Mouse (Mus musculus): ENCODE measurements around the gene Trappc4. TPM values are rescaled to one million over a fixed set of nuclear protein-coding genes. Genes with fewer than 3 reads are reported as not detected.
"Not testable (repeated sequence)": the region's sequence is repeated elsewhere in the genome, so short reads cannot be mapped to it uniquely, and the experiment has no call there.

Gene Trappc4
- total and polyA plus RNA-seq, 3 experiments, result 129 to 140 TPM; not detected in 1

DNA sequence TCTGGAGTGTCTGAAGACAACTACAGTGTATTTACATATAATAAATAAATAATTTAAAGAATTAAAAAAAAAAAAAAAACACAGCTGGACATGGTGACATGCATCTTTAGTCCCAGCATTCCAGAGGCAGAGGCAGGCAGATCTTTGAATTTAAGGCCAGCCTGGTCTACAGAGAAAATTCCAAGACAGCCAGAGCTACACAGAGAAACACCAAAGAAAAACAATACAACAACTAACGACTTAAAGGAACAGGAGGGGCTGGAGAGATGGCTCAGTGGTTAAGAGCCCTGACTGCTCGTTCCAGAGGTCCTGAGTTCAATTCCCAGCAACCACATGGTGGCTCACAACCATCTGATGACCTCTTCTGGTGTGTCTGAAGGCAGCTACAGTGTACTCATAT, 30.1 kb downstream of the Trappc4 start:
- not testable (repeated sequence) for H3K4me1 ChIP-seq (ENCODE audit: control insufficient read depth in 1 of 2, insufficient read depth in 2 of 2, low read length in 2 of 2); H3K9ac ChIP-seq (ENCODE audit: control insufficient read depth, low read depth, low read length, poor library complexity, severe bottlenecking); H3K9me3 ChIP-seq (replicated peaks; ENCODE audit: insufficient read depth, low read length); DNase-seq (ENCODE audit: low read depth, low spot score); H3K27me3 ChIP-seq (ENCODE audit: control insufficient read depth in 1 of 2, insufficient read depth in 2 of 2, low read length in 2 of 2); H3K4me3 ChIP-seq (ENCODE audit: control insufficient read depth in 1 of 2, insufficient read depth in 1 of 2, low read depth in 2 of 2, low read length in 2 of 2); H3K27ac ChIP-seq (ENCODE audit: control insufficient read depth, low read depth, low read length); H3K36me3 ChIP-seq (ENCODE audit: control insufficient read depth in 1 of 2, insufficient read depth in 2 of 2, low read length in 2 of 2)
- TF ChIP-seq TBP (IDR thresholded peaks at IDR 0.05; ENCODE audit: low read depth, low read length), result peak; percentile 77
- H3K79me2 ChIP-seq (ENCODE audit: control insufficient read depth, insufficient read depth, low read length, poor library complexity), result peaks cover 26% of the 10 kb centered on the region

GRCm38 (mm10) chr9:44376141-44376540, 31.3 kb downstream of the Trappc4 start:
- Histone ChIP-seq H3K27me3 (ENCODE audit: control insufficient read depth in 1 of 2, insufficient read depth in 2 of 2, low read length in 2 of 2) (no peaks in the 10 kb centered on the region), H3K79me2 (ENCODE audit: control insufficient read depth, insufficient read depth, low read length, poor library complexity) (peaks cover 20% of the 10 kb centered on the region), H3K36me3 (ENCODE audit: control insufficient read depth in 1 of 2, insufficient read depth in 2 of 2, low read length in 2 of 2) (peaks cover 3 to 10% of the 10 kb centered on the region in 2 experiments; a peak in 3 of 4 replicates), H3K9ac (ENCODE audit: control insufficient read depth, low read depth, low read length, poor library complexity, severe bottlenecking) (no peak overlapping the region), H3K27ac (ENCODE audit: control insufficient read depth, low read depth, low read length) (no peak overlapping the region), H3K4me3 (ENCODE audit: control insufficient read depth in 1 of 2, insufficient read depth in 1 of 2, low read depth in 2 of 2, low read length in 2 of 2) (no peak overlapping the region), H3K9me3 (replicated peaks; ENCODE audit: insufficient read depth, low read length) (no peaks in the 10 kb centered on the region), H3K4me1 (ENCODE audit: control insufficient read depth in 1 of 2, insufficient read depth in 2 of 2, low read length in 2 of 2) (peaks cover 0 to 9% of the 10 kb centered on the region in 2 experiments; a peak in 3 of 4 replicates)
- DNase-seq (ENCODE audit: low read depth, low spot score), result no peak
- no peak for TF ChIP-seq POLR2AphosphoS2 (IDR thresholded peaks at IDR 0.05; ENCODE audit: low read length)
- no peak for TF ChIP-seq E2F4 (IDR thresholded peaks at IDR 0.05; ENCODE audit: borderline replicate concordance, low read depth, low read length)
- TF ChIP-seq POLR2AphosphoS5 (IDR thresholded peaks at IDR 0.05; ENCODE audit: borderline replicate concordance, low read depth, low read length), result no peak
- TF ChIP-seq GATA1 (IDR thresholded peaks at IDR 0.05; ENCODE audit: low read depth, low read length), result no peak
- no peak for TF ChIP-seq JUND (IDR thresholded peaks at IDR 0.05; ENCODE audit: low read depth, low read length)
- no peak for TF ChIP-seq MAFK (IDR thresholded peaks at IDR 0.05; ENCODE audit: borderline replicate concordance, low read depth, low read length)
- TF ChIP-seq MXI1 (IDR thresholded peaks at IDR 0.05; ENCODE audit: low read depth, low read length), result no peak
- no peak for TF ChIP-seq ETS1 (IDR thresholded peaks at IDR 0.05; ENCODE audit: low read depth, low read length)
- TF ChIP-seq TCF12 (IDR thresholded peaks at IDR 0.05; ENCODE audit: low read depth, low read length), result no peak
- no peak for TF ChIP-seq CHD1 (IDR thresholded peaks at IDR 0.05; ENCODE audit: low read depth, low read length)
- TF ChIP-seq MYB (IDR thresholded peaks at IDR 0.05; ENCODE audit: low read depth, low read length), result no peak

- no peak overlapping the region for H3K4me3 ChIP-seq (ENCODE audit: control insufficient read depth in 1 of 2, insufficient read depth in 1 of 2, low read depth in 2 of 2, low read length in 2 of 2)
These were observed 34.0 kb downstream of the Trappc4 start for GRCm38 (mm10) chr9:44373386-44373785.

More at GRCm38 (mm10) chr9:44373386-44373785, 34.0 kb downstream of the Trappc4 start:
- Histone ChIP-seq H3K27me3 (ENCODE audit: control insufficient read depth in 1 of 2, insufficient read depth in 2 of 2, low read length in 2 of 2) (no peaks in the 10 kb centered on the region), H3K27ac (ENCODE audit: control insufficient read depth, low read depth, low read length) (no peak overlapping the region), H3K79me2 (ENCODE audit: control insufficient read depth, insufficient read depth, low read length, poor library complexity) (peaks cover 1% of the 10 kb centered on the region; the same call in 1 of the 2 replicates), H3K36me3 (ENCODE audit: control insufficient read depth in 1 of 2, insufficient read depth in 2 of 2, low read length in 2 of 2) (peaks cover 0 to 4% of the 10 kb centered on the region in 2 experiments; a peak in 2 of 4 replicates), H3K9me3 (replicated peaks; ENCODE audit: insufficient read depth, low read length) (no peaks in the 10 kb centered on the region), H3K9ac (ENCODE audit: control insufficient read depth, low read depth, low read length, poor library complexity, severe bottlenecking) (no peak overlapping the region), H3K4me1 (ENCODE audit: control insufficient read depth in 1 of 2, insufficient read depth in 2 of 2, low read length in 2 of 2) (peaks cover 0 to 4% of the 10 kb centered on the region in 2 experiments; a peak in 1 of 4 replicates)
- DNase-seq (ENCODE audit: low read depth, low spot score), result no peak
- no peak for TF ChIP-seq GATA1 (IDR thresholded peaks at IDR 0.05; ENCODE audit: low read depth, low read length)
- TF ChIP-seq SIN3A (IDR thresholded peaks at IDR 0.05; ENCODE audit: low read length), result no peak
- no peak for TF ChIP-seq MAX (IDR thresholded peaks at IDR 0.05; ENCODE audit: low read length)
- TF ChIP-seq SMC3 (IDR thresholded peaks at IDR 0.05; ENCODE audit: low read depth, low read length), result no peak
- TF ChIP-seq MEF2A (IDR thresholded peaks at IDR 0.05; ENCODE audit: extremely low read depth, insufficient replicate concordance, low read depth, low read length, poor library complexity, severe bottlenecking), result no peak
- no peak for TF ChIP-seq MYC (IDR thresholded peaks at IDR 0.05; ENCODE audit: low read depth, low read length)
- no peak for TF ChIP-seq ZKSCAN1 (IDR thresholded peaks at IDR 0.05; ENCODE audit: low read depth, low read length)
- no peak for TF ChIP-seq HCFC1 (IDR thresholded peaks at IDR 0.05; ENCODE audit: low read depth, low read length)
- no peak for TF ChIP-seq USF2 (IDR thresholded peaks at IDR 0.05; ENCODE audit: borderline replicate concordance in 1 of 2, insufficient read depth in 1 of 2, low read depth in 1 of 2, low read length in 2 of 2)
- TF ChIP-seq UBTF (IDR thresholded peaks at IDR 0.05; ENCODE audit: borderline replicate concordance, insufficient read depth, low read depth, low read length), result no peak
- no peak for TF ChIP-seq MXI1 (IDR thresholded peaks at IDR 0.05; ENCODE audit: low read depth, low read length)
- no peak for TF ChIP-seq GABPA (IDR thresholded peaks at IDR 0.05; ENCODE audit: low read depth, low read length)

Data from MEL (cell line).